Mouse (Mus musculus) hindbrain, embryonic 12.5 days (tissue): Measurements from ENCODE around the gene Gm3625. TPM values are rescaled to one million over a fixed set of nuclear protein-coding genes. Genes with fewer than 3 reads are reported as not detected.

Experiments
- ATAC-seq: fragments of 200-750 bp; cut with Nextera tagmentation; 2 replicates; pipeline ENCODE4 v1.8.0; 2017; ENCODE audit warnings: moderate TSS enrichment; ENCODE audit not compliant: low FRiP score
- H3K27ac ChIP-seq: fragments of 300-500 bp; sonication (generic); 2 replicates; pipeline ENCODE4 v1.5.1; 2016; ENCODE audit warnings: mild to moderate bottlenecking
- H3K27me3 ChIP-seq: fragments of 300-500 bp; sonication (generic); 2 replicates; pipeline ENCODE4 v1.6.1; 2016; ENCODE audit warnings: mild to moderate bottlenecking
- H3K36me3 ChIP-seq: fragments of 300-500 bp; sonication (generic); 2 replicates; pipeline ENCODE4 v1.6.1; 2016; ENCODE audit warnings: mild to moderate bottlenecking
- H3K4me1 ChIP-seq: fragments of 300-500 bp; sonication (generic); 2 replicates; pipeline ENCODE4 v1.6.1; 2016
- H3K4me2 ChIP-seq: fragments of 300-500 bp; sonication (generic); replicated peaks from 2 replicates; pipeline ENCODE4 v1.6.1; 2016; ENCODE audit warnings: mild to moderate bottlenecking
- H3K4me3 ChIP-seq: fragments of 300-500 bp; sonication (generic); 2 replicates; pipeline ENCODE4 v1.5.1; 2016; ENCODE audit warnings: mild to moderate bottlenecking
- H3K9ac ChIP-seq: fragments of 300-500 bp; sonication (generic); 2 replicates; pipeline ENCODE4 v1.6.1; 2016; ENCODE audit warnings: mild to moderate bottlenecking, moderate library complexity
- H3K9me3 ChIP-seq: fragments of 300-500 bp; sonication (generic); replicated peaks from 2 replicates; pipeline ENCODE4 v1.6.1; 2016; ENCODE audit warnings: mild to moderate bottlenecking
- WGBS: fragments of 180-500 bp; shearing (Covaris S2); methylation state at CpG from one replicate; pipeline ENCODE4 v1.1.7; 2016; 5-methylcytosine and 5-hydroxymethylcytosine counted together
- polyA plus RNA-seq: library from polyadenylated mRNA; unstranded; fragments of >200 nt; fragmentation: Nextera tagmentation; extraction: Ambion mirVana; gene quantifications from 2 replicates; pipeline ENCODE4 v1.2.1, GENCODE M21; 2016

Gm3625 gene
- not detected in 2 replicates for polyA plus RNA-seq

DNA sequence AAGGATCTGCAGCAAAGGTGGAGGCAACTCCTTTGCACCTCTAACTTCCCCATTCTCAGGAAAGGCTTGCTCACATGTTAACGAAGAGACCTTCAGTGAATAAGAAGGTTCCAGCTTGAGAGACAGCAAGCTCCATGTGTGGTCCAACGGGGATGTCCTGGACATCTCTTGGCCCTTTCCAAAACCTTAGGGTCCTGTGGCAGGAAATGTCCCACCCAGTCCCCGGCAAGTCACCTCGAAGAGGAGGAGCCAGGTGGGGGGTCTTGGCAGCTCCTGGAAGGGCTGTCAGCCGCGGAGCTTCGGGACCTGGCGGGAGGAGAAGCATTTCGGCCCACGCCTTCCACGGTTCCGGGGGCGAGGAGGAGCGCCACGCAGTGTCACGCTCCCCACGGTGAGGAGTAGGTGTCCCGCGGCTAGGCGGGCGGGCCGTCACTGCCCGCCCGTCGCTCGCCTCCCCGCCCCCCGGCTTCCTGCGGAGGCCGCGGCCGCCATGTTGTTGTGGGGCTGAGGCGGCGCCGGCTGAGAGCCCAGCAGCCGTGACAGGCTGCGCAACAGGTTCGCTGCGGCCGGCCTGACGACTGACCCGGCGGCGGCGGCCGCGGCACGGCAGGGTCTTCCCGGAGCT, at the start of gene Gm3625, which contains the start of gene Itsn2:
Gene Gm3625, minus strand, starts transcription at position 387 of the 625 bp plus-strand sequence.
Gene Itsn2, plus strand, starts transcription at position 98 of the 625 bp plus-strand sequence.
- peak within 1 kb of the TSS; percentile 87 for H3K9ac ChIP-seq
- peak within 1 kb of the TSS; percentile 81 for H3K4me2 ChIP-seq
- H3K27ac ChIP-seq = peak within 1 kb of the TSS; percentile 52
- H3K9me3 ChIP-seq = no peaks in the 10 kb centered on the region
- no peaks in the 10 kb centered on the region for H3K36me3 ChIP-seq
- H3K4me3 ChIP-seq = peak within 1 kb of the TSS; percentile 94
- peak; percentile 90 for ATAC-seq
- WGBS = under 1% methylated on average over 40 of the region's 49 CpGs
- peaks cover 5% of the 10 kb centered on the region; the same call in 1 of the 2 replicates for H3K27me3 ChIP-seq
- H3K4me1 ChIP-seq = peaks cover 6% of the 10 kb centered on the region

DNA sequence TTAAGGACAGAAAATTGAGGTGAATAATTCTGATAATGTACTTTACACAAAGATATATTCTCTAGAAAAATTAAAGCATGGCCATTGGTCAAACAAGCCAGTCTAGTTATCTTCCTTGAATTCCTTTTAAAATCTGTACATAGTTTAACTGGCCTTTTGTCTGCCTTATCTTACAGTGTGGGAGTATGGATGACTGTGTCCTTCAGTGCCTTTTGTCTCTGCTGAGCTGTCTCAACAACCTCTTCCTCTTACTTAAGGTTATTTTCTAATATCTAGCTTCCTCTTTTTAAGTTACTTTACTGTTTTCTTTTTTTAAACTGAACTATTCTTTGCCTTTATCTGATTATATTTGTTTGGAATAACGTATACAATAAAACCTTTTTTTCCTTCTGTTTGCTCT, 48.0 kb upstream of the Gm3625 start:
- ATAC-seq = no peak
- Histone ChIP-seq H3K9ac (no peak overlapping the region), H3K4me2 (no peak overlapping the region), H3K4me1 (no peaks in the 10 kb centered on the region), H3K27me3 (no peaks in the 10 kb centered on the region), H3K27ac (no peak overlapping the region), H3K36me3 (peaks cover 11% of the 10 kb centered on the region), H3K9me3 (no peaks in the 10 kb centered on the region), H3K4me3 (no peak overlapping the region)
- 95% methylated on average over 1 of the region's 1 CpGs for WGBS

DNA sequence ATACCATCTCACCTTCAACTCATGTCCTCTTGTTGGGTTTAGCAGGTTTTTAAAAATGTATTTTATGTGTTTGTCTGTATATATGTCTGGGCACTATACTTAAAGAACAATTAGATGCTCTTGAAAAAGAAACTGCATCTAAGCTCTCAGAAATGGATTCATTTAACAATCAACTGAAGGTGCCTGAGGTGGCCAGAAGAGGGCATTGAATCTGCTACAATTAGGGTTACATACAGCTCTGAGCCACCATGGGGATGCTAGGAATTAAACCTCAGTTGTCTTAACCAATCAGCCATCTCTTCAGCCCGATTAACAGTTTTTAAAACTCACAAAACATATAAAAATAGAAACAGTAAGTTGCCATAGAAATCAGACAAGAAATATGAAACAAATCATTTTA, 45.7 kb upstream of the Gm3625 start:
- H3K4me2 ChIP-seq = no peak overlapping the region
- no peak overlapping the region for H3K27ac ChIP-seq
- H3K27me3 ChIP-seq = no peaks in the 10 kb centered on the region
- H3K9me3 ChIP-seq = no peaks in the 10 kb centered on the region
- no peak overlapping the region for H3K4me3 ChIP-seq
- WGBS = 93% methylated on average over 1 of the region's 1 CpGs
- H3K4me1 ChIP-seq = no peaks in the 10 kb centered on the region
- peaks cover 24% of the 10 kb centered on the region for H3K36me3 ChIP-seq
- ATAC-seq = no peak
- no peak overlapping the region for H3K9ac ChIP-seq

DNA sequence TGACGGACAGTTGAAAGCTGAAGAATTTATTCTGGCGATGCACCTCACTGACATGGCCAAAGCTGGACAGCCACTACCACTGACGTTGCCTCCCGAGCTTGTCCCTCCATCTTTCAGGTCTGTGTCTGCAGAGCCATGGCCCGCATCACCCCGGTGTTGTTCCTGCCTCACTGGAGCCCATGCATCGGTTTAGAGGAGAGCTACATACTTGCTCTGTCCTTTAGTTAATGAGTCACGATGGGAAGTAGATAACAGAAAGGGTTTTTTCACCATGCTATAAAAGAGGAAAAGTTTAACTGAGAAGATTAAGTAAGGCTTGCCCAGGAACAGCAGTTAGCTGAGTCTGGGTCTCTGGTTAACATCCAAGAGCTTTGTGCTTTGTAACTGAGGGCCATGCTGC, 40.2 kb upstream of the Gm3625 start:
- Histone ChIP-seq H3K9ac (no peak overlapping the region), H3K36me3 (peaks cover 19% of the 10 kb centered on the region), H3K27ac (no peak overlapping the region), H3K4me1 (no peaks in the 10 kb centered on the region), H3K4me2 (no peak overlapping the region), H3K9me3 (no peaks in the 10 kb centered on the region), H3K4me3 (no peak overlapping the region), H3K27me3 (no peaks in the 10 kb centered on the region)
- 82% methylated on average over 8 of the region's 8 CpGs for WGBS
- no peak for ATAC-seq

DNA sequence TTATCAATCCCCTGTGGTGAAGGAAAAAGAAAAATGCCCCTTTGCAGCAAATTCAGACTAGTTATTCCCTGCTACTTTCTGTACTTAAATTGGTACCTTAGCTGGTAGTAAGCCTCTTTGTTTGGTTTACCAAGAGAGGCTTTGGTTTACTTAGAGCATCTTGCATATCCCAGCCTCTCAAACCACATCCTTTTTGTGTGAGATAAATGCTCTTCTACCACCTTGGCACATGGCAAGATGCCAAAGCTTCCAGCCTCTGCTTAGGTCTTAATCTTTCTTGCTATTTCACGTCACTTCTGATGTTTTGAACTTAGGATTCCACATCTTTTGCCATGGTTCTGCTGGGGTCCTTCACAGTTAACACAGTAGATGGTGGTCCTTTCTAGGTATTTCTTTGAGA, 31.5 kb upstream of the Gm3625 start:
- H3K4me2 ChIP-seq = no peak overlapping the region
- H3K9ac ChIP-seq = no peak overlapping the region
- no peaks in the 10 kb centered on the region for H3K27me3 ChIP-seq
- H3K9me3 ChIP-seq = no peaks in the 10 kb centered on the region
- WGBS = 67% methylated on average over 1 of the region's 1 CpGs
- H3K36me3 ChIP-seq = no peaks in the 10 kb centered on the region
- no peaks in the 10 kb centered on the region for H3K4me1 ChIP-seq
- no peak overlapping the region for H3K27ac ChIP-seq
- no peak for ATAC-seq
- H3K4me3 ChIP-seq = no peak overlapping the region

DNA sequence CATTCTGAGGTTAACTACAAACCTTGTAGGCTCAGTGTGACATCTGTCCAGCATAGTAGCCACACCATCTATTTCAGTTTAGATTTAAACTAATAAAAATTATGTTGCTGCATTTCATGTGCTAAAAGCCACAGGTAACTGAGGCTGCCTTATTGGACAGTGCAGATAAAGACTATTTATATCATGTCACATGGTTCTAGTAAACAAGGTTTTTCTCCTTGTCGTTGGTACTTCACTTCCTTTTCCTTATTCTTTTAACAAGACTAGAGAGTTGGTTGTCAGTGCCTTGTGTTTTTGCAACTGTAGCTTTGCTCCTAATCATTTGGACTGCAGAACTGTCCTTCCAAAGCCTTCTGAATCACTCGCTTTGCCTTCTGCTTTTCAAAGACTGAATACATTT, 22.0 kb upstream of the Gm3625 start:
- Histone ChIP-seq H3K4me3 (no peak overlapping the region), H3K9me3 (no peaks in the 10 kb centered on the region), H3K27me3 (no peaks in the 10 kb centered on the region), H3K36me3 (no peaks in the 10 kb centered on the region), H3K9ac (no peak overlapping the region), H3K4me2 (no peak overlapping the region), H3K27ac (no peak overlapping the region), H3K4me1 (0 out of 2 replicates have a peak, but pooled peaks cover 2% of the 10 kb centered on the region)
- WGBS = 82% methylated on average over 2 of the region's 2 CpGs
- no peak for ATAC-seq

DNA sequence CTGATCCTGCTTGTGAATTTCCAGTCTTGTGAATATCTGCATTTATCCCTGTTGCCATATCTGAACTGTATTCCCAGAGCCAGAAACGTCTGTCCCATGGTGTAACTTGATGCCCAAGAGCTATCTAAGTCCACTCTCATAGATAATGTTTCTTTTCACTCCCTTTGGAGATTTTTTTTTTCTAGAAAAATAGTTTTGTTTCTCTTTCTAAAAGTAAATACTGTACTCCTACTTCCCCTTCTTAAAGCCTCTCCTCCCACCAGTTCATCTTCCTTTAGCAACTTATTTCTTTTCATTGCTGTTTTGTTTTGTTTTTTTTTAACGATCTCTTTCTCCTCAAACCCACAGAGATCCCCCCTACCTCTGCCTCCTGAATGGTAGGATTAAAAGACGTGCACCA, 13.9 kb upstream of the Gm3625 start:
- H3K9me3 ChIP-seq = no peaks in the 10 kb centered on the region
- 53% methylated on average over 3 of the region's 3 CpGs for WGBS

DNA sequence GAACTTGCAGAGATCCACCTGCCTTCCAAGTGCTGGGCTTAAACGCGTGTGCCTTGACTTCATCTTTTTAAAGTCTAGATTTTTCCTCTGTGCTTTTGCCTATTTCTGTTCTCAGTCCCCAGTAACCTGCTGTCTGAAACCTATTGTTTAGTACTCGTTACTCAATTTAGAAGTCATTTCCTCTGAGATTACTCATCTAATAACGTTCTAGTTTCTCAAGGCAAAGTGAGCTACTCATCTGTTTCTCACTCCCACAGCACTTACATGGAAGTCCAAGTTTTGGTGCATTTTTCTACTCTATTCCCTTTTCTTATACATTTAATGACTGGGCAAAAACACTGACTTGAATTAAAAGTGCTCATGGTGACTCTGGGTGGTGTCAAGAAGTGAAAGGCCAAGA, 7.0 kb upstream of the Gm3625 start:
- H3K27ac ChIP-seq = no peak overlapping the region
- no peaks in the 10 kb centered on the region for H3K27me3 ChIP-seq
- ATAC-seq = no peak
- WGBS = 83% methylated on average over 4 of the region's 4 CpGs
- H3K36me3 ChIP-seq = no peaks in the 10 kb centered on the region
- H3K4me1 ChIP-seq = no peaks in the 10 kb centered on the region
- H3K4me2 ChIP-seq = no peak overlapping the region
- H3K9me3 ChIP-seq = no peaks in the 10 kb centered on the region
- H3K4me3 ChIP-seq = no peak overlapping the region
- no peak overlapping the region for H3K9ac ChIP-seq

More for the DNA sequence above, 13.9 kb upstream of the Gm3625 start:
- Histone ChIP-seq H3K4me2 (no peak overlapping the region), H3K27me3 (no peaks in the 10 kb centered on the region), H3K4me1 (no peaks in the 10 kb centered on the region), H3K4me3 (no peak overlapping the region), H3K27ac (no peak overlapping the region), H3K36me3 (no peaks in the 10 kb centered on the region), H3K9ac (no peak overlapping the region)
- ATAC-seq = no peak

DNA sequence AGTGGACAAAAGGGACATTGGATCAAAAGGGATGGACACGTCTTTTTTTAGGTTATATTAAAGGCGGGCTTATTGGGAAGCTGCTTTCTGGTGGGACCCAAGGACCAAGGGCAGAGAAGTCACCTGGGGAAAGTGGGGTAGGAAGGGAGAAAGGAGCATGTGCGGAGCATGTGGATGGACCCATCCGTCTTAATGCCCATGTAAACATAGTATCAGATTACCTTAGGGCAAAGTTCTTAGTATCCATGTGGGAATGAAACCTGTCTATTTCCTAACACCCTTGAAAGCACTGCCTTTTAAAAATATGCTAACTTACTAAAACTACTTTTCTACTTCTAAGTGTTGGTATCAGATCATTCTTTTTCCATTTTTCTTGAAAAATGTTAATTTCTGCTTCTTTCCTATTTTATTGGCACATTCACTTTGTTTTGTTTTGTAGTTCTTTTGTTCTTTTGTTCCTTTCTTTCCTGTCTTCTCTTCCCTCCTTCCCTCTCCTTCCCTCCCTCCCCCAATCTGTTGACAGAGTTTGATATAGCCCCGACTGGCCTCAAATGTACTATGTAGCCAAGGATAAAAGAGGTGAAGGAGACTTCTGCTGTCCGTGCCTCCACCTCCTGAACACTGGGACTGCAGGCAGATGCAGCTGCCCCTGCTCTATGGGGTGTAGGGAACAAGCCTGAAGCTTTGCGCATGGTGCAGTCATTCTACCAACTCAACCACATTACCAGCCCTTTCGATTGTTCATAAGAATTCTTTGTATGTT, 6.1 kb upstream of the Gm3625 start:
- H3K36me3 ChIP-seq = no peaks in the 10 kb centered on the region
- no peak overlapping the region for H3K4me3 ChIP-seq
- peaks cover 2% of the 10 kb centered on the region for H3K4me1 ChIP-seq
- ATAC-seq = no peak
- no peak overlapping the region for H3K4me2 ChIP-seq
- no peaks in the 10 kb centered on the region for H3K9me3 ChIP-seq
- no peak overlapping the region for H3K27ac ChIP-seq
- no peak overlapping the region for H3K9ac ChIP-seq
- H3K27me3 ChIP-seq = peaks cover 1% of the 10 kb centered on the region; the same call in 1 of the 2 replicates
- 63% methylated on average over 8 of the region's 8 CpGs for WGBS

DNA sequence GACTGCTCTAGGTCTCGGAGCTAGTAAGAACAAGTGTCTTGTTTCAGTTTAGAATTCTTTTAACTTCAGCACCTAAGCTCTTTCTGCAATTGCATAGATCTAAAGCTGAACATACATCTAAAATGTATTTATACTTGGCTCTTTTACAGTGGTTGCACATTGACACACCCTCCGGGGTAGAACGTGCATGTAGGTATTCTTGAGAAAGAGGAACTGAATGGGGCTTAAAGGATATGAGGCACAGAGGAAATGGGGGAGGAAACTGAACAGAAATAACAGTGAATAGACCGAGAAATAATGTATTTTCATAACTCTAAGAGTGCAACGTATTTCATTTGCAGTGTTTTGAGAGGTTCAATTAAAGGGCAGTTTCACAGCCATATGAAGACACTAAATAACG, 2.3 kb upstream of the Gm3625 start:
- H3K4me2 ChIP-seq = no peak overlapping the region
- H3K27ac ChIP-seq = no peak overlapping the region
- peaks cover 6% of the 10 kb centered on the region for H3K4me1 ChIP-seq
- H3K27me3 ChIP-seq = peaks cover 5% of the 10 kb centered on the region; the same call in 1 of the 2 replicates
- H3K4me3 ChIP-seq = no peak overlapping the region
- no peaks in the 10 kb centered on the region for H3K36me3 ChIP-seq
- 85% methylated on average over 6 of the region's 6 CpGs for WGBS
- H3K9me3 ChIP-seq = no peaks in the 10 kb centered on the region
- no peak overlapping the region for H3K9ac ChIP-seq
- ATAC-seq = no peak

DNA sequence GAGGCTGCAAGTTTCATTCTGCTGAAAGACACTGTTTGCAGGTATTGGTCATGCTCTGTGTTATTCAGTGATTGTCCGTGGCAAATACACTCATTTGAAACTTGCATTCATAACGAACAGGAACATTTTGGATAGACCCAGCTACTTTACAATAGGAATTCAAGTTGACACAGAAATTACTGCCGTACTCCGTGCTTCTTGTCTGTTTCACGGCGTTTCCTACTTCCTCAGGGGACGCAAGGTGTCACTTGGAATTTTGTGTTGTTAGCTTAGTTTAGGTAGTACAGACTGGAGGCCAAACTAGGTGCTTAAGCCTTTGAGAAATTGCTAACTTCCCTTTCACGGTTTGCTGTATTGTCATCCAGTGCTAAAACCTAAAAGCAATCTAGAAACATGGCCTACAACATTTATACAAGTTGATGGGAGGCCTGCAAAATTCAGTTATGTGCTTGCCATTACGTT, 1.2 kb upstream of the Gm3625 start:
- 66% methylated on average over 9 of the region's 9 CpGs for WGBS
- Histone ChIP-seq H3K36me3 (no peaks in the 10 kb centered on the region), H3K9me3 (no peaks in the 10 kb centered on the region), H3K27ac (no peak overlapping the region), H3K4me1 (peaks cover 6% of the 10 kb centered on the region), H3K4me3 (peak overlapping the region; percentile 94), H3K27me3 (peaks cover 5% of the 10 kb centered on the region; the same call in 1 of the 2 replicates), H3K4me2 (peak overlapping the region; percentile 81), H3K9ac (peak overlapping the region; percentile 87; the same call in 1 of the 2 replicates)
- no peak for ATAC-seq

DNA sequence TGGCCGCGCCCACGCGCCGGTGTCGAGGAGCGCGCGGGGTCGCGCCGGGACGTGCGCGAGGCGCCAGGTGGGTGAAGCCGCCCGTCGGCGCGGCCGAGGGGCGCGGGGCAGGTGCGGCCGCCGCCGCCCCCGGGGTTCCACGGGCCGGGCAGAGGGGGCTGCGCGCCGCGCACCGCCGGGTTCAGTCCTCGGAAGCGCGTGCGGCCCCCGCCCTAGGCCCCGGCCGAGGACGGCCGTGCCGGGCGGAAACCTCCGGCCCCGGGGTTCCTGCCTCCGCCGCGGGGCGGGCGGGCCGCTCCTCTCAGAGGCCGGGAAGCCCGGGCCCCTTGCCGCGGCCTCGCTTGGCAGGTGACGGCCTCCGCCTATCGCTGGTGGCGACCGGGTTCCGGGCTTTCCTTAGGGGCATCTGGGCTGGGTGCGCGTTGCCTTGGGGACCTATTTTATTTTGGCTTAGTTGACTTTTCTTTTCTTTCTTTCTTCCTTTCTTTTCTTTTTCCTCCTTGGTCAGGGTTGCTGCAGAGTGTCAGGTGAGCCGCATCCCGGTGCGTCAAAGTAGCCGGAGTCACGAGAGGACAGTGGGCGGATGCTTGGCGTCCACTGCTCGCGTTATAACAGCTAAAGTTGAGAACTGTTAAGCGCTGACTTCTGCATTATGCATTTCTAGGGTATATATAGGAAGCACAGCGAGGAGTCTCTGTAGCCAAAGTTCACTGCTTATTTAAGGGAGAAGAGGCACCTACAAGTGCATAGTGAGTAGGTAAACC, 621 bp upstream of the Gm3625 start:
- Histone ChIP-seq H3K9ac (peak overlapping the region; percentile 87), H3K27ac (peak overlapping the region; percentile 52), H3K4me3 (peak overlapping the region; percentile 94), H3K27me3 (peaks cover 5% of the 10 kb centered on the region; the same call in 1 of the 2 replicates), H3K36me3 (no peaks in the 10 kb centered on the region), H3K4me1 (peaks cover 6% of the 10 kb centered on the region), H3K4me2 (peak overlapping the region; percentile 81), H3K9me3 (no peaks in the 10 kb centered on the region)
- ATAC-seq = peak; percentile 82
- under 1% methylated on average over 50 of the region's 80 CpGs for WGBS
